Mouse (Mus musculus) brain, adult 2 months (tissue): ENCODE measurements around the gene Rpp25l.
A peak's percentile ranks its signal among the peaks of the same experiment; 100 is the strongest.

Experiments used
- DNase-seq: peaks from one replicate; pipeline ENCODE4 v3.0.0; 2011; ENCODE audit warnings: low read depth, low spot score

Rpp25l gene

DNA sequence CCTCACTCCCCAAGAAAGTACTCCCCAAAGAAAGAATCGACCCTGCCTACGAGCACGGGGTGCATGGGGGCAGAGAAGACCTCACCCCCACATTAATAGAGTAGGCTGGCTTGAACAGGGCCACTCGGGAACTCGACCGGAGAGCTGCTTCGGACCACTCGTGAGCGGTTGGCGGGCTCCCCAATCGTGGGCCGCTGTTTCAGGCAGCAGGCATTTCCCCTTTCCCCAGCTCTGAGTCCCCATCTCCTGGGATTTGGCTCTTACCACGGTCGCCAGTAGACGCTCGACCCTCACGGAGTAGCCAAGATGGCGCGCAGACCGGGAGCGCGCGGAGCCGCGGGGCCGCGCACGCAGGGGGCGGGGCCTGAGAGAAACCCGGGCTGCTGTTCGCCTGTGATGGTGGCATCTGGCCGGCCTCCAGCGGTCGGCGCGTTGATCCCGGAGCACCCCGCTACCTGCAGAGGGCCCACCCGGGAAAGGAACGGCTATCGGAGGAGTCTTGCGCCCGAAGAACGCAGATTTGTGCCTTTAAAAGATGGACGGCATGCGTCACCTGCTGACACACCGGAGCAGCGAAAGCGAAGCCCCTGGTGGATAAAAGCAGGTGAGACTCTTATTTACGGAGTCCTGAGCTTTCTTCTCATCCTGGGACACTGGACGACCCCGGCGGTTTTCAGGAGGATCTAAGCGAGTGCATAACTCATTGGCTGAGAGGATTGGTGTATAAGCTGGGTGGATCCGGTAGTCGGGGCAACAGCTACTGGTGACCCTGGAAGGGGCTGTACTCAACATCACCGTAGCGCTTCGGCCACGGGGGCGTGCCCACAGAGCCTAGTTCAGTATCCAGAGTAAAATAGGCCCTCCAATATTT is at the start of gene Rpp25l:
Gene Rpp25l (minus strand): TSS at position 338 of the 871 bp plus-strand sequence.
- peak; percentile 85 for DNase-seq

DNA sequence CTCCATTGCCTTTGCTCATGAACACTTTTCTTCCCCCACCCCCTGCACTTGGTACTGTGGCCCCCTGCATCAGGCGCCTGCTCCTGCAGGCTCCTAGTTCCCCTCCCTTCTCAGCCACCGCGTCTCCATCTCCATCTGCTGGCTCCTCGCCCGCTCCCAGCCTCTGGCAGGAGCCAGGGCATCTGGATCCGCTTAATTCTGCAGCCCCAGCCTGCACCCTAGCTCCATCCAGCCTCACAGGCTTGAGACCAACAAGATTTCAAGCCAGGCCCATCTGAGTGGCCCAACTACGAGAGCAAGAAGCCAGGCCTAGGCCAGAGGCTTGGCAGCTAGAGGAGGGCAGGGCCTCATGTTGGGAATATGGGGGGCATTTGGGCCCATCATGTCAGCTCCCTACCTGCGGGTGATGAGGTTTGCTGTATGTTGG is 49.4 kb upstream of the Rpp25l start:
- peak; percentile 63 for DNase-seq

DNA sequence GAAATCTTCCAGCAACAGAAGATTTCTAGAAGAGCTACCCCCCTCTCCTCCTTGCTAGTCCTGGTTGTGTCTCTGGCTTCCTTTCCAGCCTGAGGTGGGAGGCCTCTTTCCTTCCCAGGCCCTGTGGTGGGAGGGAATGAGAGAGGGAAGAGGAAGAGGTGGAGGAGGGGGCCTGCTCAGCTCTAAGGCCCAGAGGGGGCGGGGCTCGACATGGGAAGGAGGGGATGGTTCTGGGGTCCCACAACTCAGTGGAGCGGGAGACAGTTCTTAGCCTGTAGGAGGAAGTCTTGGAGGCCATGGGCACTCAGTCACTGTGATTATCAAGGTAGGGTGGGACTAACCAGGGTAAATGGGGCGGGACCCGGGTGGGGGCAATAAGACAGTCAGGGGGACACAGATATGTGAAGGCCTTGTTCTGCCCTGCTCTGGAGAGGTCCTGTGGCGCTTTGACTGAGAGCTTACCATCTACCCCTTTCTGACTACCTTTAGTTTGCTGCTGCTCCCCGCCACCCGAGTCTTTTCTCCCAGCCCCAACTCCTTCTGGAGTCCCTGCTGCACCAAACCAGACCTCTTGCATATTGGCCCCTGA is 48.9 kb upstream of the Rpp25l start:
- DNase-seq = no peak

DNA sequence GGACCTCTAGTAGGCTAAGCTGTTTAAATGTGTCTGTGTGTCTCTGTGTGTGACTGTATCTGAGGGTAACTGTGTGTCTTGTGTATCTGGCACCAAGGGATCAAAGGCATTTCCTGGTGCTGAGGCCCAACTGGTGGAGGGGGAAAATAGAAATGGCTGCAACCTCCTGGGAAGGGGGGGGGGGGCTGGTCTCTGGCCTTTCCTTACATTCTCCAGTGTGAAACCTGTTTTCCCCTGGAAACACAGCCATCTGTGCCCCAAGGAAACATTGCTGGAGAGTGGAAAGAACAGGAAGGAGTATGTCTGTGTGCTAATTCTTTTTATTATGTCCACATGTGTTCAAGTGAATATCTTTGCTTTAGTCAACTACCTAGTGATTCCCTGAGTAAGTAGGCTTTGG is 48.3 kb upstream of the Rpp25l start:
- DNase-seq = no peak

DNA sequence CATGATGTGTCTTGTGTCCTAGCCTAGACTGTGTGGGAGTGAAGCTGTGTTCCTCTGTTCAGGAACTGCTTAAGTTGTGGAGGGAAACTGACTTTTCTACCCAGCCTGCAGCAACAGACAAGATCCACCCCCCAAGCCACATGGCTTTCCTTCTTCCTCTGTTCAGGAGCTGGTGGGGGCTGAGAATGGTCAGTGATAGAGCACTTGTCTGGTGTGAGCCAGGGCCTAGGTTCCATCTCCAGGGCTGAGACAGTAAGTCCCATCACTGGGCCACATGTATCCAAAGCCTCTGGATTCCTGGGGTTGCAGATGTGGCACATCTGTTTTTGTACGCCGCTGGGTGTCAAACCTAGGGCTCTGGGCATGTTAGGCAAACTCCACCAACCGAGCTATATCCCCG is 47.6 kb upstream of the Rpp25l start:
- peak; percentile 70 for DNase-seq

DNA sequence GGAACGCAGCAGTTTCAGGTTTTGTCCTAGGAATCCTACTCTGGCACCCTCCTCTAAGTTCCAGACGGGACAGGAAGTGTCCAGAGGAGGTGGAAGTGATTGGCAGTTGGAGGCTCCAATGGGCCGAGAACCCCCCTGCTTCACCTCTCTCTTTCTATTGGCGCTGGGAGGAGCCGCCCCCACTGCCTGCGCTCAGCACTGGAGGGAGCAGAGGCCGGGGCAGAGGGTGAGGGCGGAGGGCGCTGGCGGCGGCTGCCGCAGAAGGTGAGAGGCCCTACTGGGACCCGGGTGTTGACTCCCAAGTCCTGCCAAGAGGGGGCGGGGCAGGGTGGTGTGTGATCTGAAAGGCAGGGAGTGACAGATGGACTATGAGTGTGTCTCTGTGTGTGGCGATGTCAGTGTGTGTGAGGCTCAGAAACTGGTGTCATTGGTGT is 47.0 kb upstream of the Rpp25l start:
- peak; percentile 91 for DNase-seq

DNA sequence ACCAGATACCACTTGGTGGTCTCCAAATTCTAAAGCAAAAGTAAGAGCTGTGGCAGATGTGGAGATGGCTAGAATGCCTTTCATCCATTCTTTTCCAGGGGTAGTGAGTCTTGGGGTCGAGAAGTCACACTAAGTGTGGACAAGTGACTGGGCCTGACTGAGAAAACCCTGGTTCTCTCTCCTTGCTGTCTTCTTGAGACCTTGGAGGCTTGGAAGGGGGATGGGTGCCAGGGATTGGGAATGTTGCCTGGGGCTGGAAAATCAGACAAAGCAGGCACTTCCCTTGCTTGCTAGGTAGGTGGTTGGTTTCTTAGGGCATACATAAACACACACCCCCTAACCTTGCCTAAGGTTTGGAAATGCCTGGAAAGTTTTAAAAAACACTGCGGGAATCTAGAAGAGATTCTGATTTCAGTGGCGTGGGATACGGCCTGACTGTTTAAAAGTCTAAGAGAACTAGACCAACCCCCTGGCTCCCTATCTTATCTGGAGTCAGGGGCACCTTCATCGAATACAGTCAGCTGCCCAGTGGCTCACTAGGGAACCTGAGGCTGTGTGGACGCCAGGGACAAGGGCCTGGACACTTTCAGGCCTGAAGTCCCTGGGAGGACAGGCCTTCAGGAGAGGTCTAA is 46.4 kb upstream of the Rpp25l start:
- no peak for DNase-seq

DNA sequence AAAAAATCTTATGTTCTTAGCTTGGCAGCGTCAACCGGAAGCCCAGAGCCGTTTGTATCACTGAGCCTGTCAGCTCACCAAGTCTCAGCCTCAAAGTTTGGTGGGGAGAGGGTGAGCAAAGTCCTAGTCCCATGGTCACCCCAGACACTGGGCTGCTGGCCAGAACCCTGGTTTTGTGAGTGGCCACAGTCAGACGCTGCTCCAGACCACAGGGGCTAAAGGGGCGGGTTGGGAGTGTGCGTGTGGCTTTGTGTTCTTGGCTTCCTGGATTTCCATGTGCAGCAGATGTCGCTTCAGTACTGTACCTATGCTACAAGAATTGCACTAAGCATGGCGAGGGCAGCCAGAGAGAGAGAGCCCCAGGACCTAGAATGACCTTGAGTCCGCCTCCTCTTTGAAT is 45.9 kb upstream of the Rpp25l start:
- DNase-seq = no peak

DNA sequence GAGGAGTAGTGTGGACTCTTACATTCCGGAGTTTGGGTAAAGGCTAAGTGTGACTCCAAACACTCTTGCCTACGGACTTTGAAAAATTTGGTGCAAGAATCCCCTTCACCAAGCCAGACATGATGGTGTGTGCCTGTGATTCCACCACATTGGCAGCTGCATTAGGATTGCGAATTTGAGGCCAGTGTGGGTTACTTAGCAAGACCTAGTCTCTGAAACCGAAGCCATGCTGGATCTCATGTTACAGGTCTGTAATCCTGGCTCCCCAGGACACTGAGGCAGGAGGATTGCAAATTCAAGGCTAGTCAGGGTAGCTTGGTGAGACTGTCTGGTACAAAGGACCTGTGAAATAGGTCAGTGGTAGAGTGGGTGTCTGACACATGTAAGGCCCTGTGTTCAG is 45.4 kb upstream of the Rpp25l start:
- no peak for DNase-seq

DNA sequence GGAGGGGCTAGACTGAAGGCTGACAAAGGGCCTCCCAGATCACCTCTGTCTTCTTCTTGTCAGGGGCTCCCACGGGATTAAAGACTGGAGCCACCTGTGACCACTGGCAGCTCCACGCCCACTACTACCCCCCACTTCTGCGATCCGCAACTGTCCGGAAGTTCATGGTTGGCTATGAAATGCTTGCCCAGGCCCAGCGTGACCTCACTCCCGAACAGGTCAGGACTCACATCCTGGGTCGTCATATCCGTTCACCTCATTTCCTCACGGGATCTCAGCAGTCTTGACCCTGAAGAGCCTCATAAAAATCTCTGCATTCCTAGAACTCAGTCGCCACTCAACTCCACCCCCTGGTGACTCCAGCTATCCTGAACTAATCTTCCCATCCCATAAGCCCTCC is 44.7 kb upstream of the Rpp25l start:
- DNase-seq = no peak

DNA sequence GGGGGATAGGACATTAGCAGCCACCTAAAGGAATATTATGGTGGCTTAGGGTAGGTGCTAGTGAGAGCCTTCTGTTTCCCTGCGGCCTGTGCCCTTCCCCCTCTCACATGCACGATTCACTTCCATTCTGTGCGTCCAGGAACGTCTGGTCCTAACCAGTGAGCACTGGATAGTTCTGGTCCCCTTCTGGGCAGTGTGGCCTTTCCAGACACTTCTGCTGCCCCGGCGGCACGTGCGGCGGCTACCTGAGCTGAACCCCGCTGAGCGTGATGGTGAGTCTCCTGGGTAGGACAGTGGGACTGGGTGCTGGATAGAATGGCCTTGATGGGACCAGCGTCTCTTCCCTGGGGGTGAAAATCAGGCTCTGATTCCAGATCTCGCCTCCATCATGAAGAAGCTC is 44.0 kb upstream of the Rpp25l start:
- no peak for DNase-seq

DNA sequence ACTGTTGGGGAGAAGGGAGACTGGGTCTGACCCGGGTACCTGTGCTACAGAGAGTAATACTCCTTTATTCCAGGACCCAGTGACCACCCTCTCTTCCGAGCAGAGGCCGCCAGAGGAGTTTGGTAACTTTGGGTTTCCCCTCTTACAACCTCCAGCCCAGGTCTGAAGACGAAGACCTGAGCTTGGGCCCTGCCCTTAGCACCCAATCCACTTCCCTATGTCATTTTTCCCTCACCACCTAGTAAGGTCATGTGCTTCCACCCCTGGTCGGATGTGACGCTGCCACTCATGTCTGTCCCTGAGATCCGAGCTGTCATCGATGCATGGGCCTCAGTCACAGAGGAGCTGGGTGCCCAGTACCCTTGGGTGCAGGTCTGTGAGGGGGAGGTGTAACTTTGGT is 43.1 kb upstream of the Rpp25l start:
- no peak for DNase-seq

DNA sequence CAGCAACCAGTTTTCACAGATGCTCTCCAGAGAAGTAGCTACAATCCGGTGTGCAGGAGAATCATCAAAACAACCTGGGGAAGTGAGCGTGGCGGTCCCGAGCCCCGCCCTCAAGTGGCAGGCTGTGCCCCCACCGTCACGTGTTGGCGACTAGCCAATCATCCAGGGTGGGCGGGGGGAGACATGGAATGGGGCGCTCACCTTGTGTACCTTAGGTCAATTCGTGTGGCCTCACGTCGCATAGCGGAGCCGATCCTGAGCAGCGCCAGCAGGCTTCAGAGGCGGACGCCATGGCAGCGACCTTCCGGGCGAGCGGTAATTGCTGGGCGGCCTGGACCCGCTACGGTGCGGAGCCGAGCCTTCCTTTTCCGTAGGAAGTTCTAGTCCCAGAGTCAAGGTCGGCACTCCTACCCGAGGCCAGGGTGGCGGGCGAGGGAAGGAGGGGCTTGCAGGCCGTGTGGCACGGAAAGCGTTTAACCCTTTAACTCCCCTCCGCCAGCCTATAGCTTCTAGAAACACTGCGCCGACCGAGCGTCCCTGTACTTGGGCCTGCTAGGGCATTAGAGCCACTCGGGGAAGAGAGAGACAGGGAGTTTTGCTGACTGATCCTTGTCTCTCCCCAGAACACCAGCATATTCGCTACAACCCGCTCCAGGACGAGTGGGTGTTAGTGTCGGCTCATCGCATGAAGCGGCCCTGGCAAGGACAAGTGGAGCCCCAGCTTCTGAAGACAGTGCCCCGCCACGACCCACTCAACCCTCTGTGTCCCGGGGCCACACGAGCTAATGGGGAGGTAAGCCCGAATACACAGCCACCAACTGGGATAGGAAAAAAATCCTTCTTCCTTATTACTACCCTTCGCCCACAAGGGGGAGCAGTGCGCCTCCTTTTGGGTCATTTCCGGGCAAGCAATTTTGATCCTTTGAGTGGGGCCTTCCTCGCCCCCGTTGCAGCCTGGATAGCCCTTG is 42.3 kb upstream of the Rpp25l start, which contains the start of gene Sigmar1:
Gene Sigmar1 (minus strand): TSS at position 820 of the 968 bp plus-strand sequence.
- DNase-seq = peak; percentile 88

DNA sequence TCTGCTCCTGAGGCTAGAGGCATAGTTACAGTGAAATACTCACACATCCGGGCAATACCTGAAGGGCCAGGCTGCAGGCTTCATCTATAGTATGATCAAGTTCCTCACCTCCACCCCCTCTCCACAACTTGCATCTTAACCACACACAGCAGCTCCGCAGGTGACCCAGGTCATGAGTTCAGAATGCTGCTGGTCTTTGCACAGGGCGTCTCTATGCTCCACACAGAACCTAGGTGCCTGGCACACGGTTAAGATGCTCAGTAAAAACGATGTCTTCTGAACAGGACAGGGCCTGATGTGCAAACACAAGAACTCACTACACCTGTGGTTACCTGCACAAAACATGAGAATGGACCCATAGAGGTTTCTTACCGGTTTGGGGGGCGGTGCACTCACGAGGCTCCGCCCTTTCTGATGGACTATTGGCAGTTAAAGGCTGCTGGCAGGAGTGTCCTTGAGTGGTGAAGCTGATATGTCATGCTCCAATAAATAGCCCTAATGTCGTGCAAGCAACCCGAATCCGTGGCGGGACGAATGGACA is 41.5 kb upstream of the Rpp25l start, which contains the start of gene Galt:
Gene Galt (plus strand): TSS at position 432 of the 541 bp plus-strand sequence.
- DNase-seq = peak; percentile 92

DNA sequence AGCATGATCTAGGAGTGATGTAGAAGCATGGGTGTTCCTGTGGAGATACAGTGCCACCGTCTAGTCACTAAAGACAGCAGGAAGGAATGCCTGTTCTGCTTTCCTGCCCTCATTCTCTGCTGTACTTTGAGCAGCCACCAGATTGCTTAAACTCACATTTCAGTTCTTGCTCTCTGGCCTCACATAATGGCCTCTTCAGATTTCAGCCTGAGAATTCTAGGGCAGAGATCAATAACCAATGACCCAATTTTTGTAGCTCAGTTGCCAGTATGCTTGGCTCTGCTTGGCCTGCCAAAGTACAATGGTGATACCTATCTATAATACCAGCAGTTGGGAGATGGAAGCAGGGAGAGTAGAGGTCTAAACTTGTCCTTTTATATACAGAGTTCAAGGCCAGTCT is 31.7 kb upstream of the Rpp25l start:
- no peak for DNase-seq

DNA sequence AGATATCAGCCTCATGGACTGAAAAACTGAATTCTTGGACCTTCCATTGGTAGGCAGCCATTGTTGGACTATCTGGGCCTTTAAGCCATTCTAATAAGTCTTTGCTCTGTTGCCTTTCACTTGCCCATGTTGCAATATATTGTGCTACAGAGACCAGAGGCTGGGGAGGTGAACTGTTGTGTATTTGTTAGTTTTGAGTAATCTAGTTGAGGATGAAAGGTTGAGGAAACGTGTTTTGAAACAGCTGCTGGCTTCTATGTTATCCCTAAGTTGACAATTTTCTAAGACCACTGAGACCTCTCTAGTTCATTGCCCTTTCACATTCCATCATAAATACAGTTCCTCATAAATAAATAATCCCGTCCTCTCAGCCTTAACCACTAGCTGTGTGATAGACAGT is 30.8 kb upstream of the Rpp25l start:
- DNase-seq = no peak

DNA sequence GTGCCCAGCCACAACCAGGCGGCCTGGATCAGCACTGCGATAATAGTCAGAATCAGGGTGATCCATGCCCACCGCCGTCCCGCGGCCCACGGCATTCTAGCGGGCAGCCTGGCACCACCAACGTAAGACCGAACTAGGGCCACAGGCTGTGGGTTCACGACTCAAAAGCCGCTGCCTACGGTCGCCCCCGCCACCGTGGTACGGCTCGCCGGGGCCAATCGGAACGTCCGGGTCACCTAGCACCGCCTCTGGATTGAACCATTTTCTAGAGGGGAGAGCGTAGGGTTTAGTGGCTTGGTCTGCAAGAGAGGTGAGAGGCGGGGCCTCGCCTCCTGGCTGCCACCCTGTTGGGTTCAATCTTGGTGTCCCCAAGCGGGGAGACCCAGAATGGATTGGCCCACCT is 27.8 kb upstream of the Rpp25l start:
- DNase-seq = peak; percentile 99

DNA sequence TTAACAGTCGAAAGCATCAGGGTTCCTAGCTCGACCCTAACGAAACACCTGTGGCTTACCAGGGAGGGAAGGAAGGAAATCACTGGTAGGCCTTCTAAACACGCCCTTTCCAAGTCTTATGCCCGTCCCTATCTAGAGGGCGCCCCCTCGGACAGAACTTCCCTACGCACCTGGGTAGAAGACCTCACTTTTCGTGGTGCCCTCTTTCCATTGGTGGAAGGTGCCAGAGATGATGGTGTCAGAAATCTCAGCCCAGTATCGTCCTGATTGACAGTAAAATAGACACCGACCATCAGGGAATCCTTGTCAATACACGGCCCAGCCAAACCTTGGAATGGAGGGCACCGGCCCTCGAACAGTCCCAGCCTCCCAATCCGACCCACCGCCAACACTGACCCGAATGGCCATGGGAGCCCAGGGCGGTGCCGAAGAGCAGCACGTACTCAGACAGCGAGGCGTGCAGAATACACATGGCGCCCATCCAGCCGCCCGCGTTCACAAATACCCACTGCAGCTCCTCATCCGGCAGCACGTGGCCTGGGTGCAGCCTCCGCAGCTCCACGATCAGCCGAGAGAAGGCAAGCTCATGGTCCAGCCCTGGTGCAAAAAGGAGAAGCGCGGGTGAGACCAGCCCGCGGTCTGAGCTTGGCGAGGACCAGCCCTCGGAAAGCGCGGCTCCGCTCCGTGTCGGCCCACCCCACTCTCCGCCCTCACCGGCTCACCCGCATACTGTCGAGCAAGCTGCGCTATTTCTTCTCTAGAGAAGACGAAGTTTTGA is 27.2 kb upstream of the Rpp25l start:
- DNase-seq = peak; percentile 81

DNA sequence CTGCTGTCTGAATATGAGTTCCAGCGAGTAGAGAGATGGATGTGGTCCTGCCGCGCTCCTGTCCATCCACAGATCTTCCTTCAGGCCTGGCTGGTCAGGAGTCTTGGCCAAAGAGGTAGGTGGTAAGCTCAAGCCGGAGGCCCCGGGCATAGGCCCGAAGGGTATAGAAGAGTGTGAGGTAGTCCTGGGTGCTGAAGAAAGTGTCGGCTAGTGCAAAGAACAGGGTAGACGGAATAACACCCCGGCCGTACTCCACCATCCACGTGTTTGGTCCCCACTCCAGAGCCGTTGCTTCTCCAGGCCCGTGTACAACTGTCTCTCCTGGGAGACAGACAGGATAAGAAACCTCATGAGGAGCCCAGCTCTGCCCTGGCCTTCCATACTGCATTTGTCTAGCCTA is 25.9 kb upstream of the Rpp25l start:
- DNase-seq = no peak

DNA sequence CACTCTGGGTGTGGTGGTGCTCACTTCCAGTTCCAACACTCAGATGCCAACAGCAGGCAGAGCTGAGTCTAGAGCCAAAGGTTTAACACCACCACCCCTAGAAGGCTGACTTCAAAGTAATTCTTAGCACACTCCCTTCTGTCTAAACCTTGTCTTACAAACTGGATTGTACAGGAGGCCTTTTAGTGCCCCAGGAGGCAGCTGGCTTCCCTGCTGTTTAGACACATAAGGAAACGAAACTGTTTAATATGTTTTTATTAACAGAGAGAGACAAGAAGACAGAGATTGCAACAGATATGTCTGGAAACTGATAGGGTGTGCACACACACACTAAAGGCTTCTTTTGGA is 24.9 kb upstream of the Rpp25l start:
- no peak for DNase-seq
